Mouse (Mus musculus) erythroblast, embryonic 14.5 days (primary cell): Measurements from ENCODE around the gene Sacm1l.

Source experiments
- GATA1 ChIP-seq: IDR thresholded peaks from 2 replicates; pipeline ENCODE4 v1.6.1; 2012; ENCODE audit warnings: low read length, inconsistent platforms, mixed read lengths
- TAL1 ChIP-seq: IDR thresholded peaks from 3 replicates; pipeline ENCODE4 v1.6.1; 2012; ENCODE audit warnings: low read length, inconsistent platforms, mixed read lengths

DNA sequence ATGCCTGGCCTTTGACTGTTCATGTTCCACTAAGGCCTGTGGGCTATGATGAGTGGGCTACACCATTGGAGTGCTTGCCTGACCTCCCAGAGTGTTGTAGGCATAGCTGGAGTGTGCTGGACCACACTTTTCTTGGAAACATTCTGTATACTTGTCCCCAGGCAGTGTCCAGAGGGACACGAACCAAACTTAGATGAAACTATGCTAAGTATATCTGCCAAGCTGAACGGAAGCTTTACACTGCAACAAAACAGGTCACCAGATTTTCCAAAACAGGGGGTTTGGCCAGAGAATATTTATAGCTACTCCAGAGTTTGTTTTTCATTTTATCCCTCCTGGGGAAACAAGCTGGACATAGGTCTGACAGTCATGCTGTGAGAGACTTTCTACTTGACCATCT, 40.5 kb upstream of the Sacm1l start:
- TF ChIP-seq TAL1 (no peak), GATA1 (no peak)
